Mouse (Mus musculus) G1E (cell line): ENCODE measurements at regions not wholly inside any gene's neighbourhood (a gene's known extent, or its start where the extent isn't known, plus 50 kb on each side); places are given as distances from the start of the nearest gene placed in this dataset.

ENCODE experiments used
- ATAC-seq: 2 replicates; pipeline ENCODE4 v1.8.0; 2016; ENCODE audit warnings: mild to moderate bottlenecking; ENCODE audit not compliant: insufficient number of reproducible peaks, poor library complexity, low FRiP score, severe bottlenecking; ENCODE audit errors: extremely low read depth
- DNase-seq: peaks from one replicate; pipeline ENCODE4 v3.0.0; 2012; ENCODE audit warnings: low spot score
- H3K27me3 ChIP-seq: 2 replicates; pipeline ENCODE4 v1.6.1; 2012; ENCODE audit warnings: mild to moderate bottlenecking, low read length, inconsistent platforms; ENCODE audit not compliant: insufficient read depth
- H3K36me3 ChIP-seq: replicated peaks from 2 replicates; pipeline ENCODE3; 2012; ENCODE audit warnings: mild to moderate bottlenecking, inconsistent platforms
- H3K4me1 ChIP-seq: 2 replicates; pipeline ENCODE4 v1.6.1; 2012; ENCODE audit warnings: low read depth, low read length, inconsistent platforms, mixed read lengths; ENCODE audit not compliant: insufficient read depth
- H3K4me3 ChIP-seq: 2 replicates; pipeline ENCODE4 v1.5.1; 2012; ENCODE audit warnings: low read depth, mild to moderate bottlenecking, inconsistent platforms, low read length, moderate library complexity, mixed read lengths
- H3K9me3 ChIP-seq: replicated peaks from 2 replicates; pipeline ENCODE4 v1.6.1; 2012; ENCODE audit warnings: inconsistent platforms
- CTCF ChIP-seq: IDR thresholded peaks from 2 replicates; pipeline ENCODE4 v1.5.1; 2012; ENCODE audit warnings: low read depth, low read length, inconsistent platforms, mixed read lengths
- GATA1 ChIP-seq: IDR thresholded peaks from 2 replicates; pipeline ENCODE4 v1.6.1; 2012; ENCODE audit warnings: borderline replicate concordance, low read length, inconsistent platforms, mixed read lengths
- GATA2 ChIP-seq: IDR thresholded peaks from 2 replicates; pipeline ENCODE4 v1.6.1; 2012; ENCODE audit warnings: low read depth, low read length, inconsistent platforms, borderline replicate concordance
- POLR2AphosphoS5 ChIP-seq: IDR thresholded peaks from 2 replicates; pipeline ENCODE4 v1.6.1; 2012; ENCODE audit warnings: low read depth, low read length, inconsistent platforms; ENCODE audit not compliant: insufficient replicate concordance
- TAL1 ChIP-seq: conservative IDR thresholded peaks from 2 replicates; pipeline ENCODE4 v1.6.1; 2012; ENCODE audit warnings: low read depth, low read length, inconsistent platforms, mixed read lengths

DNA sequence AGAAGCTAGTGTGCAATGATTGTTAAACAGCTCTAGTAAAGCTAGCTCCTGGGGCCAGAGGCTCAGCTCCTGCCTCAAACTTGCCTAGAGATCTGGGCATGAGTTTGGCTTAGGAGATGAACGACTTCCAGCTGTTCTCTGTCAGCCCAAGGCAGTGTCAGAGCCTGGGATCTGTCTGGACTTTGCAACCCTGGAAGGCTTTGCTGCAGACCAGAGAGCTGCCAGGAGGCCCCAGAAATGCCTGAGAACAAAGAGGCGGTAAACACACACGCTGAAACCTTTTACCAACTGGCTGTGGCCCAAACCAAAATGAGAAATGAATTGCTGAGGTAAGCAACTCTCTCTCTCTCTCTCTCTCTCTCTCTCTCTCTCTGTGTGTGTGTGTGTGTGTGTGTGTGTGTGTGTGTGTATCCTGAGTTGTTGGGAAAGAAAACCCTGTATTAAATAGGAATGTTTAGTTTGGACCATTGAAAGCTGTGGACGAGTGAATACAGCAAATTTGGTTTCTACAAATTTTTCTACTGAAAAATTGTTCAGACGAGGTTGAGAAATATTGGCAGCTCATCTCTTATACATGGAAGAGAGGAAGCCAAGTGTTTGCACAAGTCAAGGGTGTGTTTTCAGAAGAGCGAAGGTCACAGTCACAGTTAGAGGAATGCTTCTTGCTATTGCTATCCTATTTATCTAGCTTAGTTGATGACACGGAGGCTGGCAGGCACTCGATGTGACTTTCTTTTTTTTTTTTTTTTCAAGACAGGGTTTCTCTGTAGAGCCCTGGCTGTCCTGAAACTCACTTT lies 125.1 kb upstream of the Serp2 start:
- no peaks in the 10 kb centered on the region for H3K27me3 ChIP-seq
- no peak for DNase-seq
- no peaks in the 10 kb centered on the region for H3K36me3 ChIP-seq
- ATAC-seq, result no peak
- H3K9me3 ChIP-seq, result peaks cover 6% of the 10 kb centered on the region
- TF ChIP-seq TAL1 (no peak), GATA1 (no peak), POLR2AphosphoS5 (no peak), CTCF (no peak), GATA2 (no peak)
- no peak overlapping the region for H3K4me3 ChIP-seq
- H3K4me1 ChIP-seq, result no peaks in the 10 kb centered on the region

DNA sequence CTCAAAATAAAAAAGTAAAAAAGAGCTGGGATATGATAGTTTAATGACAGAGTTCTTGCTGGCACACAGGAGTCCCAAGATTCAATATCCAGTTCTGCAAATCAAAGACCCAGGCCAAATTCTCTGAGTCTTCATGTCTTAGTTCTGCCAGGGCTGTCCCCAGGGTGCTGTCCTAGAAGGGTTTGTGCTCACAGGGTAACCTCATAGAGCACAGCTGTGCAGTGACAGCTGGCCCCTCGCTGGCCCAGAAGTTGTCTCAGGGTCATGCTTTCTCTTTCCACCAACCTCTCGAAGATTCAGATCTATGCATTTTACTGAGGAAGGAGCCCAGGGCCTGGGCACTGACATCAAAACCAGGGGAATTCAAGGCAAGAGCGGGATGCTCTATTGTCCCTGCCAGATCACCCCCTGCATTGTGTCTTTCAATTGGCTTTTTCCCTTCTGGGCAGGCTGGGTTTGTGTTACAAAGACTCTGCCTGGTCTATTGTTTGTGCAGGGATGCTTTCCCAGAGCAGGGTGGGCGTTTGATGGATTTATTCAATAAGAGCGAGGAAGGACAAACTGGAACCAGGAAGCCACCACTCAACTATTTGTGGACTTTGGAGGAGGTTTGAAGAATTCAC lies 121.9 kb upstream of the Serp2 start:
- Histone ChIP-seq H3K36me3 (no peaks in the 10 kb centered on the region), H3K4me3 (no peak overlapping the region), H3K9me3 (peaks cover 10% of the 10 kb centered on the region), H3K4me1 (no peaks in the 10 kb centered on the region), H3K27me3 (no peaks in the 10 kb centered on the region)
- no peak for TF ChIP-seq GATA1
- no peak for TF ChIP-seq CTCF
- TF ChIP-seq TAL1, result no peak
- no peak for TF ChIP-seq POLR2AphosphoS5
- TF ChIP-seq GATA2, result no peak
- no peak for DNase-seq
- no peak for ATAC-seq

DNA sequence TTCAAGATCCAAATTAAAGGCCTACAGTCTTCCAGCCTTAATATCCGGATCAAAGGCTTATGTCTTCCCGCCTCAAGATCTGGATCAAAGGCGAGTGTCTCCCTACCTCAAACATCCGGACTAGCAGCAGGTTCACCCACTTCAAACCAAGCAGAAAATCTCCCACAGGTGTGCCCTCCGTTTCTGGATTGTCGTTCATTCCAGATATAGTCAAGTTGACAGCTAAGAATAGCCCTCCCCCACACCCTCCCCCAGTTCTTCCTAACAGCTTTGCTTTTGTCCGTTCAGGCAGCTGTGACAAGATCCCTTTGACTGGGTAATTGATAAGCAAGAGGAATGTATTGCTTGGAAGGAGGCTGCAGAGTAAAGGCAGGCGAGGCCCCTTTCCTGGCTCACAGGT lies 118.3 kb upstream of the Serp2 start:
- no peaks in the 10 kb centered on the region for H3K36me3 ChIP-seq
- H3K9me3 ChIP-seq, result peaks cover 15% of the 10 kb centered on the region
- no peaks in the 10 kb centered on the region for H3K4me1 ChIP-seq
- H3K4me3 ChIP-seq, result no peak overlapping the region
- H3K27me3 ChIP-seq, result no peaks in the 10 kb centered on the region
- ATAC-seq (no peak), DNase-seq (no peak)
- TF ChIP-seq TAL1, result no peak
- TF ChIP-seq POLR2AphosphoS5, result no peak
- no peak for TF ChIP-seq GATA2
- TF ChIP-seq GATA1, result no peak
- TF ChIP-seq CTCF, result no peak

DNA sequence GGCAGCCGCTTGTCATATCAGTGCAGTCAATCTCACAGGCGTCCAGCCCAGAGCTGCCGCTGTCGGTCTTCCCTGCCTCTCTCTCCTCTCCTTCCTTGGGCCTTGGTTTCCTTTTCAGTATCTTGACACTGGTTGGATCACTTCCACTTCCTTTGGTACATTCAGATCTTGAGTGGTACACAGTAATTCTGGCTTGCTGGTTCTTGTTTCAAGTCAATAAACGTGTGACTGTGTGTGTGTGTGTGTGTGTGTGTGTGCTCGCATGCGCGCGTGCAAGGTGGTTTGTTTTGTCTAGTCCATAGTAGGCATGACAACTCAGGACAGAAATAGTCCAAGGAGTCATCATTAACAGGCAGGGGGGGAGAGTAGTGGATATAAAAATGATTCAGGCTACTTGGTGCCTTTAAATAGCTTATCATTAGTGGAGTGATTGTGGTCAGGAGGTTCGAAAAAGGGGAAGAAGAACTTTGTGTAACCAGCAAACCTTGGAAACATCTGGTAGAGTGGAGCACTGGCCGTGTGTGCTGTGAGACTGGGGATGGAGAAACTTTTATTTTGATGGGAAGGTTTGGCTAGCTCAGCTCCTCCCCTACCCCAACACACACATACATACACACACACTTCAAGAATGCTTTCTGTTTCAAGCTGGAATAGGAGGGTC lies 117.1 kb upstream of the Serp2 start:
- no peaks in the 10 kb centered on the region for H3K36me3 ChIP-seq
- TF ChIP-seq GATA1 (no peak), POLR2AphosphoS5 (no peak), GATA2 (no peak), CTCF (no peak)
- ATAC-seq (no peak), DNase-seq (no peak)
- H3K9me3 ChIP-seq, result peaks cover 17% of the 10 kb centered on the region
- no peaks in the 10 kb centered on the region for H3K27me3 ChIP-seq
- no peak overlapping the region for H3K4me3 ChIP-seq
- H3K4me1 ChIP-seq, result no peaks in the 10 kb centered on the region

DNA sequence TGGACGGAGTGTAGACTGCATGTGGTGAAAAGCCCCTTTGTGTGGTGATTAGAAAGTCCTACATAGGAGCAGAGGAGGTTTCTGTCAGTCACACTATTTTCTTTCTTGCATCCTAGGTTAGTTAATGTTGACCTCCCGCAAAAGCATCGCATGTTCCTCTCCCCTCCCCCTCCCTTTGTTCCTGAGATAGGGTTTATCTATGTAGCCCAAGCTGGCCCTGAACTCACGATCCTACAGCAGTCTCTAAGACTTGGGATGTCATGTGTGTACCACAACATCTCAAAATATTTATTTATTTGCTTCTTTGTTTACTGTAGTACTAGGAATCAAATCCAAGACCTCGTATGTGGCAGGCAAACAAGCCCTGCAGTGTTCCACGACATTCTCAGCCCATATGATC lies 116.2 kb upstream of the Serp2 start:
- Histone ChIP-seq H3K4me3 (no peak overlapping the region), H3K27me3 (no peaks in the 10 kb centered on the region), H3K36me3 (no peaks in the 10 kb centered on the region), H3K9me3 (peaks cover 15% of the 10 kb centered on the region), H3K4me1 (no peaks in the 10 kb centered on the region)
- TF ChIP-seq POLR2AphosphoS5, result no peak
- TF ChIP-seq TAL1, result no peak
- TF ChIP-seq CTCF, result no peak
- TF ChIP-seq GATA1, result no peak
- no peak for ATAC-seq
- DNase-seq, result no peak

DNA sequence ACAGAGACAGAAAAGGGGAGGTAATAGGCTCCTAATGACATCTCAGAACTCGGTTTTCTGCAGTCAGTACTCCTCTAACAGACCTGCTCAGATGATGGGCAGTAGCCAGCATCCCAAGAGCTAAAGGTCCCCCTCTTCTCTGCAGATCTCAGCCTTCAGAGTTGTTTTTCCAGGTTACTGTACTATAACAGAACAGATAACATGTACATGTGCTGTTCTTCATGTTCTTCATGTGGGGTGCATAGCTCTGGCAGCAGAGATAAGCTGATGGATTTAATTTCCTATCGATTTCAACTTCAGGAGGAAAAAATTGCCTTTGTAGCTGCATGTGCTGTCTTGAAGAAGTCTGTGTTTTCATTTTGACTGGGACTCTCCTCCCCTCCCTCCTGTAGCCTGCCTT lies 115.8 kb upstream of the Serp2 start:
- H3K4me3 ChIP-seq, result no peak overlapping the region
- ATAC-seq, result no peak
- TF ChIP-seq POLR2AphosphoS5 (no peak), GATA2 (no peak), GATA1 (no peak), CTCF (no peak), TAL1 (no peak)
- no peaks in the 10 kb centered on the region for H3K36me3 ChIP-seq
- H3K9me3 ChIP-seq, result peaks cover 13% of the 10 kb centered on the region
- H3K4me1 ChIP-seq, result no peaks in the 10 kb centered on the region
- H3K27me3 ChIP-seq, result no peaks in the 10 kb centered on the region
- no peak for DNase-seq
